Mouse (Mus musculus) urinary bladder, postnatal 36 days (tissue): ENCODE data around the gene Pakap.
"Not testable (repeated sequence)": the region's sequence is repeated elsewhere in the genome, so short reads cannot be mapped to it uniquely, and the experiment has no call there.

ENCODE experiments used
- DNase-seq, 2 experiments: peaks; one replicate each; pipeline ENCODE4 v3.0.0; 2022; ENCODE audit warnings: low spot score in 2 of 2, mixed read lengths in 1 of 2

Pakap gene

GRCm38 (mm10) chr4:57867454-57867853 lies 299.5 kb downstream of the Pakap start:
- no peak for DNase-seq

- DNase-seq, result no peak
These were observed 311.2 kb downstream of the Pakap start for GRCm38 (mm10) chr4:57879137-57879536.

GRCm38 (mm10) chr4:57879804-57880357 lies 311.9 kb downstream of the Pakap start:
- DNase-seq, result peak; percentile 76 to 78

GRCm38 (mm10) chr4:57883520-57884421 lies 315.8 kb downstream of the Pakap start:
- no peak for DNase-seq

GRCm38 (mm10) chr4:57884511-57884910 lies 316.5 kb downstream of the Pakap start:
- no peak for DNase-seq

- DNase-seq, result no peak
These were observed 317.2 kb downstream of the Pakap start for GRCm38 (mm10) chr4:57885186-57885585.

GRCm38 (mm10) chr4:57886066-57886887 lies 318.3 kb downstream of the Pakap start:
- peak in 1 of 2 experiments; percentile 54 for DNase-seq

GRCm38 (mm10) chr4:57886888-57887230 lies 318.9 kb downstream of the Pakap start:
- no peak for DNase-seq

GRCm38 (mm10) chr4:57888246-57888645 lies 320.3 kb downstream of the Pakap start:
- DNase-seq, result no peak

- not testable (repeated sequence) for DNase-seq
These were observed 321.0 kb downstream of the Pakap start for GRCm38 (mm10) chr4:57888978-57889377.

GRCm38 (mm10) chr4:57889773-57890172 lies 321.8 kb downstream of the Pakap start:
- DNase-seq, result no peak

GRCm38 (mm10) chr4:57892001-57892586 lies 324.1 kb downstream of the Pakap start:
- no peak for DNase-seq

- no peak for DNase-seq
These were observed 327.2 kb downstream of the Pakap start for GRCm38 (mm10) chr4:57895140-57895539.

- no peak for DNase-seq
These were observed 327.9 kb downstream of the Pakap start for GRCm38 (mm10) chr4:57895902-57896301.

GRCm38 (mm10) chr4:57896631-57897030 lies 328.7 kb downstream of the Pakap start:
- DNase-seq, result no peak

GRCm38 (mm10) chr4:57901210-57901609 lies 333.2 kb downstream of the Pakap start:
- DNase-seq, result peak in 1 of 2 experiments; percentile 41

GRCm38 (mm10) chr4:57902619-57903018 lies 334.6 kb downstream of the Pakap start:
- DNase-seq, result no peak

GRCm38 (mm10) chr4:57904211-57904610 lies 336.2 kb downstream of the Pakap start:
- peak; percentile 28 to 52 for DNase-seq

- DNase-seq, result peak; percentile 19 to 22
These were observed 336.7 kb downstream of the Pakap start for GRCm38 (mm10) chr4:57904638-57905037.

- DNase-seq, result no peak
These were observed 338.7 kb downstream of the Pakap start for GRCm38 (mm10) chr4:57906708-57907107.

- no peak for DNase-seq
These were observed 340.9 kb downstream of the Pakap start for GRCm38 (mm10) chr4:57908860-57909259.

GRCm38 (mm10) chr4:57913021-57913420 lies 345.0 kb downstream of the Pakap start:
- no peak for DNase-seq
